Mouse (Mus musculus): ENCODE measurements at regions not wholly inside any gene's neighbourhood (a gene's known extent, or its start where the extent isn't known, plus 50 kb on each side); places are given as distances from the start of the nearest gene placed in this dataset.

- TF ChIP-seq CTCF (IDR thresholded peaks at IDR 0.05; ENCODE audit: low read depth, low read length): no peak
- TF ChIP-seq POLR2A (IDR thresholded peaks at IDR 0.05; ENCODE audit: insufficient read depth, low read length): no peak
These were observed 137.1 kb upstream of the Hs6st1 start for GRCm38 (mm10) chr1:35931056-35931455.

Measured in ES-Bruce4 (cell line).